Mouse (Mus musculus): ENCODE measurements around the gene Cep131. TPM values are rescaled to one million over a fixed set of nuclear protein-coding genes. Genes with fewer than 3 reads are reported as not detected.

Cep131 gene
- polyA plus RNA-seq, 1 experiment from 2014 or later: 20.4 TPM

DNA sequence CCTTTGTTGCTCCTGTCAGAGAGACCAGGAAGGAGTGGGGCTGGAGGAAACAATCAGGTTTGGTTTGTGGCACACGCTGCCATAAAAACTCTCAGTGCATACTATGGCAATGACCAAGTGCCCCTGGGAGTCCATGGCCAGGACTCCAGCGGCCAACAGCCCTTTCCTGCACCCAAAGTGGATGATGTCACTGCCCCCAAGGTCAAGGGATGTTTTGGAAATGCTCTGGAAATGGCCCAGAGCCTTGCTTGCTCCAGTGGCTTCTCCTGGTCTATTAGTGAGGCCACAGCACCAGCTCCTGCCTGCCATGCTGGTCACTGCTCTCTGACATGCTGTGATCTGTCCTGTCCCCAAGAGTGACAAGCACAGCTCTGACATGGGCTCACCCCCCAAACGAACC lies 10.4 kb downstream of the Cep131 start:
- no peak overlapping the region for H3K4me3 ChIP-seq (ENCODE audit: low read depth, low read length)
- no peak for ATAC-seq (ENCODE audit: low read depth)
- WGBS: 83% methylated on average over 3 of the region's 3 CpGs
- H3K36me3 ChIP-seq (ENCODE audit: control insufficient read depth, insufficient read depth, low read length): peaks cover 34% of the 10 kb centered on the region
- H3K4me2 ChIP-seq (ENCODE audit: low read depth, low read length): no peak overlapping the region
- H3K9me3 ChIP-seq (ENCODE audit: control insufficient read depth, low read length): no peaks in the 10 kb centered on the region
- no peak overlapping the region for H3K27ac ChIP-seq (ENCODE audit: low read depth, low read length)
- 0 out of 2 replicates have a peak, but pooled peaks cover 7% of the 10 kb centered on the region for H3K4me1 ChIP-seq (ENCODE audit: control insufficient read depth, insufficient read depth, low read length)
- no peak overlapping the region for H3K9ac ChIP-seq (replicated peaks; ENCODE audit: low read depth, low read length)
- H3K27me3 ChIP-seq (ENCODE audit: control insufficient read depth, insufficient read depth, low read length): no peaks in the 10 kb centered on the region

DNA sequence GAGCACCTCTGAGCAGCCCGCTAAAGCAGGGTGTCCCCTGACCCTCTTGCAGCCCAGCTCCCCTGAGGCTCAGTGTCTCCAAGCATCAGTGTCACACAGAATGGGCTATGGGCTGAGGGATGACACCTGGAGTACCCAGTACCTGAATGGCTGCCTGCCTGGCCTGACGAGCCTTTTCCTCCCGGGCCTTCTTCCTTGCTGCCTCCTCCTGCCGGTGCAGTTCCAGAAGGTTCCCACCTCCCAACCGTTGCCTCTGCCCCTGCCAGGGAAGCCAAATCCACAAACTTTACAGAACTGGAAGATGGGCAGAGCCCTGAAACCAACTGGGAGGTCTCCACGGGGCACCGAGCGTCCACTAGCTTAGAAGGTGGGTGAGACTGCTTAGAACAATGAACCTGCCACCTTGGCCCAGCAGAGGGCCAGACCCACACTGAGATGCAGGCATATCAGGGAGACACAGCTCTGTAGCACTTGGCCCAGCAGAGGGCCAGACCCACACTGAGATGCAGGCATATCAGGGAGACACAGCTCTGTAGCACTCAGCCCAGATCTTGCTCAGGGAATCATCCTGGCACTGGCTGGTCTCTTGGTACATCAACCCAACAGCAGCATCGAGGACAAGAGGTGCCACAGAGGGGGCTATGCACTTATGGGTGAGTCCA lies 13.5 kb downstream of the Cep131 start:
- WGBS: 93% methylated on average over 9 of the region's 9 CpGs
- ATAC-seq (ENCODE audit: low read depth): no peak

GRCm38 (mm10) chr11:120071731-120072320 lies 14.8 kb downstream of the Cep131 start:
- Histone ChIP-seq H3K4me2 (ENCODE audit: low read depth, low read length) (no peak overlapping the region), H3K4me3 (ENCODE audit: low read depth, low read length) (no peak overlapping the region), H3K4me1 (ENCODE audit: control insufficient read depth, insufficient read depth, low read length) (0 out of 2 replicates have a peak, but pooled peaks cover 7% of the 10 kb centered on the region), H3K27me3 (ENCODE audit: control insufficient read depth, insufficient read depth, low read length) (no peaks in the 10 kb centered on the region), H3K9ac (replicated peaks; ENCODE audit: low read depth, low read length) (no peak overlapping the region), H3K36me3 (ENCODE audit: control insufficient read depth, insufficient read depth, low read length) (peaks cover 42% of the 10 kb centered on the region), H3K9me3 (ENCODE audit: control insufficient read depth, low read length) (no peaks in the 10 kb centered on the region), H3K27ac (ENCODE audit: low read depth, low read length) (no peak overlapping the region)
- 90% methylated on average over 7 of the region's 7 CpGs for WGBS
- ATAC-seq (ENCODE audit: low read depth): no peak

More for the DNA sequence above, 13.5 kb downstream of the Cep131 start:
- no peaks in the 10 kb centered on the region for H3K9me3 ChIP-seq (ENCODE audit: control insufficient read depth, low read length)
- no peaks in the 10 kb centered on the region for H3K27me3 ChIP-seq (ENCODE audit: control insufficient read depth, insufficient read depth, low read length)
- H3K27ac ChIP-seq (ENCODE audit: low read depth, low read length): no peak overlapping the region
- H3K4me3 ChIP-seq (ENCODE audit: low read depth, low read length): no peak overlapping the region
- H3K4me2 ChIP-seq (ENCODE audit: low read depth, low read length): no peak overlapping the region
- 0 out of 2 replicates have a peak, but pooled peaks cover 7% of the 10 kb centered on the region for H3K4me1 ChIP-seq (ENCODE audit: control insufficient read depth, insufficient read depth, low read length)
- no peak overlapping the region for H3K9ac ChIP-seq (replicated peaks; ENCODE audit: low read depth, low read length)
- H3K36me3 ChIP-seq (ENCODE audit: control insufficient read depth, insufficient read depth, low read length): peaks cover 40% of the 10 kb centered on the region

GRCm38 (mm10) chr11:120071065-120071464 lies 15.6 kb downstream of the Cep131 start:
- no peak for ATAC-seq (ENCODE audit: low read depth)
- WGBS: 18% methylated on average over 12 of the region's 12 CpGs

DNA sequence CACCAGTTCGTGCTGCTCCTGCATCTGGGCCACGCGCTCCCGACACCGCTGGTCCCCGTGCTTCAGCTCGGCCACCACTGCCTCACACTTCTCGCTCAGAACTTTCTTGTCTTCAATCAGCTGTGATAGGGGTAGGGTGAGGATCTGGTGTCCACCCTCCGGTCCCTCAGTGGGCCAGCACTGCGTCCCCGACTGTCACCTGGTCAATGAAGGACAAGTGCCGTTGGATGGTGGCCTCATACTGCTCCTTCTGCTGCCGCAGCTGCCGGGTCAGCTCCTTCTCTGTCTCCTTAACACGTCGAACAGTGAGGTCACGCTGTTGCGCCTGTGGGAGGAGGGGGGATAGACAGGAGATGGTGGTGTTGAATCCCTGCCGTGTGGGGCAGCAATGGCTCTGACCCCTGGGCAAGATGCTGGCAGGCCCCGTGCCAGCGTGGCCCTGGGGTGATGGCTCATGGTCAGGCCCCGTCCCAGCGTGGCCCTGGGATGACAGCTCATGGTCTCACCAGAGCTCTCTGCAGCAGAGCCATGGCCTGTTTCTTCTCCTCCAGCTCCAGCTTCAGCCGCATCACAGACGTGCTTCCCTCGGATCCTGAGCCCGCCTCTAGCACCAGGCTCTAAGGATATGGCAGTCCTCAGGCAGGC lies 16.2 kb downstream of the Cep131 start:
- ATAC-seq (ENCODE audit: low read depth): no peak
- Histone ChIP-seq H3K4me2 (ENCODE audit: low read depth, low read length) (no peak overlapping the region), H3K9ac (replicated peaks; ENCODE audit: low read depth, low read length) (no peak overlapping the region), H3K36me3 (ENCODE audit: control insufficient read depth, insufficient read depth, low read length) (peaks cover 35% of the 10 kb centered on the region), H3K27me3 (ENCODE audit: control insufficient read depth, insufficient read depth, low read length) (no peaks in the 10 kb centered on the region), H3K4me3 (ENCODE audit: low read depth, low read length) (no peak overlapping the region), H3K27ac (ENCODE audit: low read depth, low read length) (no peak overlapping the region), H3K4me1 (ENCODE audit: control insufficient read depth, insufficient read depth, low read length) (0 out of 2 replicates have a peak, but pooled peaks cover 4% of the 10 kb centered on the region), H3K9me3 (ENCODE audit: control insufficient read depth, low read length) (no peaks in the 10 kb centered on the region)
- WGBS: 93% methylated on average over 26 of the region's 27 CpGs

More at GRCm38 (mm10) chr11:120071065-120071464, 15.6 kb downstream of the Cep131 start:
- H3K4me1 ChIP-seq (ENCODE audit: control insufficient read depth, insufficient read depth, low read length): 0 out of 2 replicates have a peak, but pooled peaks cover 7% of the 10 kb centered on the region
- no peaks in the 10 kb centered on the region for H3K9me3 ChIP-seq (ENCODE audit: control insufficient read depth, low read length)
- H3K4me2 ChIP-seq (ENCODE audit: low read depth, low read length): no peak overlapping the region
- H3K36me3 ChIP-seq (ENCODE audit: control insufficient read depth, insufficient read depth, low read length): peaks cover 36% of the 10 kb centered on the region
- no peak overlapping the region for H3K4me3 ChIP-seq (ENCODE audit: low read depth, low read length)
- no peaks in the 10 kb centered on the region for H3K27me3 ChIP-seq (ENCODE audit: control insufficient read depth, insufficient read depth, low read length)
- H3K9ac ChIP-seq (replicated peaks; ENCODE audit: low read depth, low read length): no peak overlapping the region
- H3K27ac ChIP-seq (ENCODE audit: low read depth, low read length): no peak overlapping the region

- H3K4me3 ChIP-seq (ENCODE audit: low read depth, low read length): no peak overlapping the region
- H3K4me2 ChIP-seq (ENCODE audit: low read depth, low read length): no peak overlapping the region
- ATAC-seq (ENCODE audit: low read depth): no peak
- no peaks in the 10 kb centered on the region for H3K27me3 ChIP-seq (ENCODE audit: control insufficient read depth, insufficient read depth, low read length)
- H3K36me3 ChIP-seq (ENCODE audit: control insufficient read depth, insufficient read depth, low read length): peaks cover 42% of the 10 kb centered on the region
- no peaks in the 10 kb centered on the region for H3K4me1 ChIP-seq (ENCODE audit: control insufficient read depth, insufficient read depth, low read length)
- H3K27ac ChIP-seq (ENCODE audit: low read depth, low read length): no peak overlapping the region
- 25% methylated on average over 11 of the region's 11 CpGs for WGBS
- no peaks in the 10 kb centered on the region for H3K9me3 ChIP-seq (ENCODE audit: control insufficient read depth, low read length)
- H3K9ac ChIP-seq (replicated peaks; ENCODE audit: low read depth, low read length): no peak overlapping the region
Observed at GRCm38 (mm10) chr11:120069261-120069660, 17.4 kb downstream of the Cep131 start.

GRCm38 (mm10) chr11:120067834-120068233 lies 18.8 kb downstream of the Cep131 start:
- H3K4me3 ChIP-seq (ENCODE audit: low read depth, low read length): no peak overlapping the region
- H3K27me3 ChIP-seq (ENCODE audit: control insufficient read depth, insufficient read depth, low read length): no peaks in the 10 kb centered on the region
- WGBS: 50% methylated on average over 17 of the region's 17 CpGs
- no peak overlapping the region for H3K9ac ChIP-seq (replicated peaks; ENCODE audit: low read depth, low read length)
- no peak overlapping the region for H3K27ac ChIP-seq (ENCODE audit: low read depth, low read length)
- H3K9me3 ChIP-seq (ENCODE audit: control insufficient read depth, low read length): no peaks in the 10 kb centered on the region
- peaks cover 48% of the 10 kb centered on the region for H3K36me3 ChIP-seq (ENCODE audit: control insufficient read depth, insufficient read depth, low read length)
- ATAC-seq (ENCODE audit: low read depth): no peak
- H3K4me2 ChIP-seq (ENCODE audit: low read depth, low read length): no peak overlapping the region
- no peaks in the 10 kb centered on the region for H3K4me1 ChIP-seq (ENCODE audit: control insufficient read depth, insufficient read depth, low read length)

GRCm38 (mm10) chr11:120065291-120065690 lies 21.3 kb downstream of the Cep131 start:
- Histone ChIP-seq H3K9me3 (ENCODE audit: control insufficient read depth, low read length) (no peaks in the 10 kb centered on the region), H3K27me3 (ENCODE audit: control insufficient read depth, insufficient read depth, low read length) (no peaks in the 10 kb centered on the region), H3K4me1 (ENCODE audit: control insufficient read depth, insufficient read depth, low read length) (no peaks in the 10 kb centered on the region), H3K4me2 (ENCODE audit: low read depth, low read length) (no peak overlapping the region), H3K27ac (ENCODE audit: low read depth, low read length) (no peak overlapping the region), H3K9ac (replicated peaks; ENCODE audit: low read depth, low read length) (no peak overlapping the region), H3K4me3 (ENCODE audit: low read depth, low read length) (no peak overlapping the region), H3K36me3 (ENCODE audit: control insufficient read depth, insufficient read depth, low read length) (peaks cover 30% of the 10 kb centered on the region)
- 38% methylated on average over 10 of the region's 10 CpGs for WGBS
- no peak; the same call in 1 of the 2 replicates for ATAC-seq (ENCODE audit: low read depth)

GRCm38 (mm10) chr11:120064668-120065040 lies 22.0 kb downstream of the Cep131 start:
- no peaks in the 10 kb centered on the region for H3K27me3 ChIP-seq (ENCODE audit: control insufficient read depth, insufficient read depth, low read length)
- 94% methylated on average over 11 of the region's 11 CpGs for WGBS
- no peak overlapping the region for H3K4me3 ChIP-seq (ENCODE audit: low read depth, low read length)
- no peaks in the 10 kb centered on the region for H3K9me3 ChIP-seq (ENCODE audit: control insufficient read depth, low read length)
- H3K4me1 ChIP-seq (ENCODE audit: control insufficient read depth, insufficient read depth, low read length): no peaks in the 10 kb centered on the region
- no peak overlapping the region for H3K9ac ChIP-seq (replicated peaks; ENCODE audit: low read depth, low read length)
- peaks cover 26% of the 10 kb centered on the region for H3K36me3 ChIP-seq (ENCODE audit: control insufficient read depth, insufficient read depth, low read length)
- no peak overlapping the region for H3K27ac ChIP-seq (ENCODE audit: low read depth, low read length)
- no peak for ATAC-seq (ENCODE audit: low read depth)
- no peak overlapping the region for H3K4me2 ChIP-seq (ENCODE audit: low read depth, low read length)

Data from neural tube, embryonic 14.5 days (tissue).